Mouse (Mus musculus) intestine, embryonic 16.5 days (tissue): ENCODE measurements around the gene Nsmce4a. TPM values are rescaled to one million over a fixed set of nuclear protein-coding genes. Genes with fewer than 3 reads are reported as not detected.
A peak's percentile ranks its signal among the peaks of the same experiment; 100 is the strongest.

Experiments
- ATAC-seq: fragments of 200-750 bp; cut with Nextera tagmentation; 2 replicates; pipeline ENCODE4 v1.8.0; 2017; ENCODE audit warnings: moderate TSS enrichment, moderate library complexity
- H3K27ac ChIP-seq: fragments of 300-500 bp; sonication (generic); 2 replicates; pipeline ENCODE4 v1.5.1; 2014; ENCODE audit warnings: mild to moderate bottlenecking, low read length
- H3K27me3 ChIP-seq: fragments of 300-500 bp; sonication (generic); replicated peaks from 2 replicates; pipeline ENCODE4 v1.6.1; 2014; ENCODE audit warnings: low read length, control low read depth, mixed read lengths; ENCODE audit not compliant: control insufficient read depth, insufficient read depth
- H3K36me3 ChIP-seq: fragments of 300-500 bp; sonication (generic); 2 replicates; pipeline ENCODE4 v1.6.1; 2014; ENCODE audit warnings: low read length, control low read depth; ENCODE audit not compliant: control insufficient read depth, insufficient read depth
- H3K4me1 ChIP-seq: fragments of 300-500 bp; sonication (generic); 2 replicates; pipeline ENCODE4 v1.6.1; 2014; ENCODE audit warnings: low read length, control low read depth, mixed read lengths; ENCODE audit not compliant: control insufficient read depth, insufficient read depth
- H3K4me2 ChIP-seq: fragments of 300-500 bp; sonication (generic); 2 replicates; pipeline ENCODE4 v1.6.1; 2014; ENCODE audit warnings: low read depth, low read length, control low read depth
- H3K4me3 ChIP-seq: fragments of 300-500 bp; sonication (generic); 2 replicates; pipeline ENCODE4 v1.5.1; 2014; ENCODE audit warnings: mild to moderate bottlenecking, low read length
- H3K9ac ChIP-seq: fragments of 300-500 bp; sonication (generic); 2 replicates; pipeline ENCODE4 v1.6.1; 2014; ENCODE audit warnings: low read depth, low read length
- H3K9me3 ChIP-seq: fragments of 300-500 bp; sonication (generic); 2 replicates; pipeline ENCODE4 v1.6.1; 2016; ENCODE audit warnings: low read length, control low read depth; ENCODE audit not compliant: control insufficient read depth
- WGBS: fragments of 180-500 bp; shearing (Covaris S2); extraction: QIAGEN DNeasy Blood & Tissue Kit; methylation state at CpG from one replicate; pipeline ENCODE4 v1.1.7; 2014; 5-methylcytosine and 5-hydroxymethylcytosine counted together
- polyA plus RNA-seq: library from polyadenylated mRNA; unstranded; fragments of >200 nt; fragmentation: Nextera tagmentation; extraction: Ambion mirVana; gene quantifications from 2 replicates; pipeline ENCODE4 v1.2.1, GENCODE M21; 2015

Gene Nsmce4a
- polyA plus RNA-seq, 1 experiment from 2014 or later, result 86.1 TPM

- 78% methylated on average over 12 of the region's 12 CpGs for WGBS
- Histone ChIP-seq H3K27me3 (no peaks in the 10 kb centered on the region), H3K9me3 (no peaks in the 10 kb centered on the region), H3K4me3 (peak overlapping the region; percentile 89), H3K4me1 (peaks cover 8% of the 10 kb centered on the region), H3K9ac (no peak overlapping the region), H3K4me2 (no peak overlapping the region), H3K36me3 (peaks cover 7% of the 10 kb centered on the region; the same call in 1 of the 2 replicates), H3K27ac (no peak overlapping the region)
- ATAC-seq, result no peak; the same call in 1 of the 2 replicates
Observed at GRCm38 (mm10) chr7:130547635-130548175, 25.2 kb downstream of the Nsmce4a start.

GRCm38 (mm10) chr7:130546791-130547484, 26.0 kb downstream of the Nsmce4a start:
- WGBS, result under 1% methylated on average over 83 of the region's 84 CpGs
- ATAC-seq, result peak; percentile 96
- peak overlapping the region; percentile 79 for H3K4me2 ChIP-seq
- H3K9me3 ChIP-seq, result no peaks in the 10 kb centered on the region
- H3K4me3 ChIP-seq, result peak overlapping the region; percentile 89
- H3K9ac ChIP-seq, result peak overlapping the region; percentile 98
- H3K27me3 ChIP-seq, result no peaks in the 10 kb centered on the region
- peaks cover 8% of the 10 kb centered on the region for H3K4me1 ChIP-seq
- H3K27ac ChIP-seq, result peak overlapping the region; percentile 100
- peaks cover 7% of the 10 kb centered on the region; the same call in 1 of the 2 replicates for H3K36me3 ChIP-seq

DNA sequence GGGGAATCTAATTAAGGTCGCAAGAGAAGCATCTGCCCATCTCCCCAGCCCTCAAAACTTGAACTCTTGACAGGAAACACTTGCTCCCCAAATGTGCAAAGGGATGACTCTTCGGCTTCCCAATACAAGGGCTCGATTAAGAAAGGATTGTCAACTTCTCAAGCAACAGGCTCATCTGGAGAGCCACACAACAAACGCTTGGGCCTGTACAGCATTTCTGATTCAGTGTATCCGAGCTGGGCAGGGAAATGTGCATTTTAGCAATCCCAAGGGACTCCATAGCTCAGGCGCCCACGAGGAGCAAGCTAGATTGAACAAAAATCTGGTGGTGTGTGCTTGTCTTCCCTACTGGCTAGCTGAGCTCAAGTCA, 26.5 kb downstream of the Nsmce4a start:
- Histone ChIP-seq H3K4me3 (peak overlapping the region; percentile 89), H3K27ac (peak overlapping the region; percentile 100), H3K36me3 (peaks cover 10% of the 10 kb centered on the region), H3K4me1 (peaks cover 8% of the 10 kb centered on the region), H3K4me2 (peak overlapping the region; percentile 79), H3K9me3 (no peaks in the 10 kb centered on the region), H3K9ac (peak overlapping the region; percentile 98), H3K27me3 (no peaks in the 10 kb centered on the region)
- 4% methylated on average over 7 of the region's 7 CpGs for WGBS
- ATAC-seq, result no peak; the same call in 1 of the 2 replicates

DNA sequence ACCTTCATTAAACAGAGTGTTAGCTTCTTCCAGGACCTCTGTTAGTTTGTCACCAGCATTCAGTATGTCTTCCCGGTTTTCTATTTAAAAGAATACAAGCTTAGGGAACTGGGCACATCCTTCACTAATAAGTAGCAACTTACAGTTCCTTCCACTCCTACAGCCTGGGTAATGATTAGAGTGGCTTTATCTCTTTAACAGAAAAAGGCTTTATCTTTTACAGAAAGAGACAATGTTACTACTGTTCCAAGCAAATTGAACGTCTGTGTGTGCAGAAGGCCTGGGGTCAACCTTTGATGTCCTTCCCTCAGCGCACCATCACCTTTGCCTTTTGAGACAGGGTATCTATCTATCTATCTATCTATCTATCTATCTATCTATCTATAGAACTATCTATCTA, 27.0 kb downstream of the Nsmce4a start:
- WGBS, result 32% methylated on average over 3 of the region's 3 CpGs
- peak overlapping the region; percentile 89 for H3K4me3 ChIP-seq
- H3K9me3 ChIP-seq, result no peaks in the 10 kb centered on the region
- peak overlapping the region; percentile 100 for H3K27ac ChIP-seq
- no peak for ATAC-seq
- H3K9ac ChIP-seq, result peak overlapping the region; percentile 98
- peaks cover 11% of the 10 kb centered on the region for H3K36me3 ChIP-seq
- peak overlapping the region; percentile 79 for H3K4me2 ChIP-seq
- H3K27me3 ChIP-seq, result no peaks in the 10 kb centered on the region
- peaks cover 8% of the 10 kb centered on the region for H3K4me1 ChIP-seq

- no peak overlapping the region; the same call in 1 of the 2 replicates for H3K9ac ChIP-seq
- no peak for ATAC-seq
- no peaks in the 10 kb centered on the region for H3K27me3 ChIP-seq
- peaks cover 11% of the 10 kb centered on the region for H3K36me3 ChIP-seq
- H3K4me1 ChIP-seq, result peaks cover 8% of the 10 kb centered on the region
- H3K4me3 ChIP-seq, result peak overlapping the region; percentile 89
- H3K27ac ChIP-seq, result no peak overlapping the region
- whole genome bisulfite sequencing, result 83% methylated on average over 5 of the region's 5 CpGs
- peak overlapping the region; percentile 79 for H3K4me2 ChIP-seq
- H3K9me3 ChIP-seq, result no peaks in the 10 kb centered on the region
Observed at GRCm38 (mm10) chr7:130545401-130545800, 27.5 kb downstream of the Nsmce4a start.

- H3K9ac ChIP-seq, result no peak overlapping the region
- H3K36me3 ChIP-seq, result peaks cover 11% of the 10 kb centered on the region
- 96% methylated on average over 4 of the region's 4 CpGs for WGBS
- H3K4me3 ChIP-seq, result no peak overlapping the region
- no peaks in the 10 kb centered on the region for H3K27me3 ChIP-seq
- H3K9me3 ChIP-seq, result no peaks in the 10 kb centered on the region
- H3K4me2 ChIP-seq, result no peak overlapping the region
- H3K4me1 ChIP-seq, result peaks cover 8% of the 10 kb centered on the region
- H3K27ac ChIP-seq, result no peak overlapping the region
- no peak for ATAC-seq
Observed at GRCm38 (mm10) chr7:130543181-130543580, 29.7 kb downstream of the Nsmce4a start.

GRCm38 (mm10) chr7:130540176-130540575, 32.7 kb downstream of the Nsmce4a start:
- Histone ChIP-seq H3K36me3 (peaks cover 15% of the 10 kb centered on the region), H3K4me3 (no peak overlapping the region), H3K27ac (no peak overlapping the region), H3K9me3 (no peaks in the 10 kb centered on the region), H3K27me3 (no peaks in the 10 kb centered on the region), H3K9ac (no peak overlapping the region), H3K4me1 (no peaks in the 10 kb centered on the region), H3K4me2 (no peak overlapping the region)
- 89% methylated on average over 7 of the region's 7 CpGs for WGBS
- no peak for ATAC-seq

DNA sequence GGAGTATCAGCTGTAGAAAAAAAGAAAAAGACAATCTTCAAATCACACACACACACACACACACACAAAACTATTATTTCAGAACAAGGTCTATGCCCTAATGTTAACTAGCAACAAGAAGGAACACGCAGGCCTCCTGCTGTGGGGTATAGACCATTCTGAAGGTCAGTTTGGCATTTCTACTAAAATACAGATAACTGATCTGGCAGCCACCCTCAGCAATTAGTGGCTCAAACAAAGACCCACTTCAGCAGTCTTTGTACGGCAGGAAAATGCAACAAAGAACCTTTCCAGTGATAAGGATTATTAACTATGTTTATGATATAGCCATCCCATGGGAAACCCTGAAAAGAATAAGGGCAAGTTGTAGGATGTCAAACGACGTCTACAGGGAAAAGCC, 35.9 kb downstream of the Nsmce4a start:
- no peaks in the 10 kb centered on the region for H3K9me3 ChIP-seq
- no peaks in the 10 kb centered on the region for H3K27me3 ChIP-seq
- H3K4me1 ChIP-seq, result no peaks in the 10 kb centered on the region
- H3K4me2 ChIP-seq, result no peak overlapping the region
- no peak overlapping the region for H3K4me3 ChIP-seq
- peaks cover 14% of the 10 kb centered on the region; the same call in 1 of the 2 replicates for H3K36me3 ChIP-seq
- H3K9ac ChIP-seq, result no peak overlapping the region
- 71% methylated on average over 4 of the region's 4 CpGs for WGBS
- no peak for ATAC-seq
- H3K27ac ChIP-seq, result no peak overlapping the region

- no peak overlapping the region for H3K4me2 ChIP-seq
- peaks cover 15% of the 10 kb centered on the region; the same call in 1 of the 2 replicates for H3K36me3 ChIP-seq
- no peak overlapping the region for H3K9ac ChIP-seq
- H3K27ac ChIP-seq, result no peak overlapping the region
- no peaks in the 10 kb centered on the region for H3K9me3 ChIP-seq
- 87% methylated on average over 4 of the region's 4 CpGs for WGBS
- no peaks in the 10 kb centered on the region for H3K27me3 ChIP-seq
- ATAC-seq, result no peak
- H3K4me3 ChIP-seq, result no peak overlapping the region
- H3K4me1 ChIP-seq, result no peaks in the 10 kb centered on the region
Observed at GRCm38 (mm10) chr7:130535174-130535573, 37.7 kb downstream of the Nsmce4a start.
